Mouse (Mus musculus) c-Kit-positive CD71-positive TER-119-negative erythroid progenitor cells, embryonic 14.5 days (primary cell): ENCODE measurements at regions not wholly inside any gene's neighbourhood (a gene's known extent, or its start where the extent isn't known, plus 50 kb on each side); places are given as distances from the start of the nearest gene placed in this dataset.

ENCODE experiments used
- DNase-seq: peaks from one replicate; pipeline ENCODE4 v3.0.0-alpha.2; 2013; ENCODE audit warnings: low read depth

DNA sequence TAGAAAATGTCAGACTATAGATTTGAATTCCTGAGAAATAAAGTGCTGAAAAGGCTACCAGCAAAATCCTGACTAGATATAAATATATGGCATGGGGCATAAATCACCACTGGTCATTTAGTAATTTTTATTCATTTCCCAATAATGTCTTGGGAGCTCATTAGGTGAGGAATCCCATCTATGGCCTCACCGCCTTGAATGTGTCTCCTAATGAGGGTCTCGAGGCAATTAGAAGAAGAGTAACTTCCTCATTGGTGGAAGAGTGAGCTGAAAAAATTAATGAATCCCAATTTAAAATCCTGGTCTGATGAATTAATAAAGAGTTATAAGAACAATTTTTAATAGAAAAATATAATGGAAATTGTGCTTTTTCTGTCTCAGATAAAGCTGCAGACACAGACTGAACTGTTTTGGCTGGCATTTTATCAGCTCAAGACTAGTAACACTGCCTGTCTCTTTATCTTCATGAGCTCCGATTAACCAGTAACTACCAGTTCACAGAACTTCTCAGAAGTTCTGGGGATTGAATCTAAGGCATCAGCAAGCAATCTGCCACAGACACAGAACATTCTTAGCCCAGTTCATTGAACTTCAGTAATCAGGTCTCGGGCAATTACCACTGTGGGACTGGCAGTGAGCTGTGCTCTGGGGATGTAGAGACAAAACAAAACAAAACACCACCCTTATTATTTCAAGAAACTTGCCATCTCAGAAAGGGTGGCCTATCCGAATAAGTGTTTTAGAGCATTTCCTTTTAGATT, 170.7 kb downstream of the Plpp3 start:
- DNase-seq, result no peak

DNA sequence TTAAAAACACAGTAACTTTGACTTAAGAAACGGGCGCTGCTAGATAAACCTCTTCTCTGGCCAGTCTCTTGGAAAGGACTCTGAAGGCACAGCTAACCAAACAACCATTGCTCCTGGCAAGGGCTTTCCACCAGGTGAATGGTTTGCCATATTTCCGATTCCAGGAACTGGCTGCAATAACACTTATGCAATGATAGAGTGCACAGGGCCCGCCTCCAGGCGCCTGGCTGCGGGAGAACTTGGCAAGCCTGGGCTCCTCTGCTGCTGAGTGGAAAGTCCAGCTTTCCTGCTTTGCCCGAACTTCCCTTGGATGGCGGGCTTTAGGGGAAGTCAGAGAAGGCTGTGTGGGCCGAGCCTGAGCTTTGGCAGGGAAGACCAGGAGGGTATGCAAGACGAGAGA, 171.6 kb downstream of the Plpp3 start:
- no peak for DNase-seq

DNA sequence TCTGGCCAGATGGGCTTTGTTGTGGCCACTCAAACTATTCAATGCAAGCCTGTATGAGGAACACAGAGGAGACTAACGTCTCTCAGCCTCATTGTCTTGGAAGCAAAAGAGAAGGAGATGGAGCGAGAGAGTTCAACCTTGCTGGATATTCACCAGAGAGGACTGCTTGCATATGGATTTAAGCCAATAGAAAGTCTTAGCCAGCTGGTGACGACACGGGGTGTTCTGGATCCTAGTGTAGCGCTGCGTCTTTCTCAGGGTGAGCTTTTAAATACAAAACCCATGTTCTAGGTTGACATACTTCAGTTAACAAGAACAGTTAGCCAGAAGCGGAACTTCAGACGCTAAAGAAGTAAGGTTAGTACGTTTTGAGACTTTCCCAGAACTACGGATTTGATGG, 174.9 kb downstream of the Plpp3 start:
- no peak for DNase-seq

DNA sequence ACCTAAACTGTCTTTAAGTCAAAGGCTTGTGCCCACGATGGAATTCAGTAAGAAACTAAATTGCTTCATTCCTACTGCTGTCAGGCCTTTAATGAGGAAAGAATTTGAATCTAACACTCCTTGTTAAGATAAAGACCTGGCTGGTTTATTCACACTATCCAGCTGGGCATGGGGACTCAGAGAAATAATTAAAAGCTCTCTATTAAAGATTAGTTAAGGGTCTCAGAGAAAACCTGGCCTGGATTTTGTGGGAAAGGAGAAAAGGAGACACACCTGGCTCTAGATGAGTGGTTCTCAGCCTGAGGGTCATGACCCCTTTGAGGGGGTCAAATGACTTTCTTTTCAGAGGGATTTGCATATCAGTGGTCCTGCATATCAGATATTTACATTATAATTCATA, 178.7 kb downstream of the Plpp3 start:
- no peak for DNase-seq

DNA sequence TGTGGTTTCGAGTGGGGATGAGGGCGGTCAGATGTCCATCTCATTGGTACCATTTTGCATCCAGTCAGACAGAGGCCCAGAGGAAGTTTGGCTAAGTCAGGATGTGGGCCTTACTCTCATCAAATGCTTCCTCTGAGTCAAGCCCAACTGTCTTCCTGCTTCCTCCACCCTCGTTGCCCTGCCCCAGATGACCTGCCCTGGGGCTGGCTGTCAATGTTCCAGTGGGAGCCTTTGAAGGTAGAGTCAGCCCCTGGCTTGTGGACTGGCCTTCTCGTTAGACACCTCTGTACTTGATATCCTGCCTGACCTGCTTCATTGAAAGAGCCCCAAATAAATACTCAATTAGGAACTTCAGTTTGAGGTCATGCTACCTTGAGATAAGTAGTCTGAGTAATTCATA, 179.4 kb downstream of the Plpp3 start:
- no peak for DNase-seq

DNA sequence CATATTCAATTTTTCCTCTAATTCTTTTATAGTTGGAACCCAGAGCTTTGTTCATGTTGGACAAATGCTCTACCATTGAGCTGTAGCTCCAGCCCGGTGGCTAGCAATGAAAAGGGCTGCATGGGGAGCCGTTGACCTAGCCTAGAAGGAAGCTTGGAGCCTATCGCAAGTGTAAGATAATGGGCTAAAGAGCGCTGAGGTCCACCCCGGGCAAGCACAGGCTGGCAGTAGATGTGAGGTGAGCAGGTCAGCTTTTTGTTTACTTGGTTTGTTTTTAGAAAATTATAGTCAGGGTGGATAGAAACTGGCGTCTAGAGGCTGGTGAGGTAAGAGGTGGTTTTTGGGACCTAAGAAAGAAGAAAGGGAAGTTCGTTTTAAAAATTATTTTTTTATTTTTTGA, 181.0 kb downstream of the Plpp3 start:
- DNase-seq, result no peak

DNA sequence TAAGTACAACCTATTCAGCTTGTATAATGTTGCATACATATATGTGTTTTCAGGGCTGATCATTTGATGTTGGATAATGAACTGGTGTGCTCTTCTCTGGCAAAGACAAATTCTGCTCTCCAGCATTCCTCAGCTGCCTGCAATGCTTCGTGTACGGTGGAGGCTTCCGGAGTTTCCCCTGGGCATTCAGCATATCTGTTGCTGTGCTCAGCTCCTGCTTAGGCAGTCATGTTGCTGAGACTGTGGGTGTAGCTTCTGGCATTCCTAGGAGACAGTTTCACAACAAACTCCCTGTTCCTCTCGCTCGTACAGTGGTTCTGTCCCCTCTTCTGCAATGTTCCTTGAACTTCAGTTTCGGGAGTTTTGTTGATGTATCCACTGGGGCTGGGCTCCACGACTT, 181.7 kb downstream of the Plpp3 start:
- no peak for DNase-seq

DNA sequence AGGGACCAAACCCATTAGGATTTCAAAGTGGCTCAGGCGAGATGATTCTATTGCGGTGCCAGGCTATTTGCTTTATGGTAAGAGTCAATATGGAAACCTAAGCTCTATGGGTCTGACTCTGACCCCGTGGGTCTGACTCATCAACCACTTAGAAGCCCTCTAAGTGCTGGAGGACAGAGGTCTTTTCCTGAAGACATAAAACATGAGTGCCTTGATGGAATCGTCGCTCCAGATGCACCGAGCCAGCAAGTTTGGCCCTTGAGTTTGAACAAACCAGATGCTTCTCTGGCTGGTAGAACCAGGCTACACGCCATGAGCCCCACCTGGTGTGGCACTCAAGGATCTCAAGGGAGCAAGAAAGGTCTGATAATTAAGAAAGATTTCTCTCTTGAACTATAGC, 184.1 kb downstream of the Plpp3 start:
- DNase-seq, result no peak

DNA sequence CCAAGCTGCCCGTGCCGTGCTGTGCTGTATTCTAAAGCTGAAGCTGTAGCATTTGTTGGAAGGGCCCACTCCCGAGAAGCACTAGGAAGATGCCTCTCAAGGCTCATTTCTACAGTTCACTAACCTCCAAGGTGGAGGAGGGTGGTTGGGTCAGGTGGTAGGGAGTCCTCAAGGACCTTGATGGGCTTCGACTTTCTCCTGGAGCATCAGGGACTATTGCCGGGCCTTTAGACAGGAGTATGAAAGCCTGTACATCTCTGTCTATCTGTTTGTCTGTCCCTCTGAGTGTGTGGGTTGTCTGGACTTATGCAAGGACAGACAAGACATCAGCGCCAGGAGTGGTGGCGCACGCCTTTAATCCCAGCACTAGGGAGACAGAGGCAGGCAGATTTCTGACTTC, 189.7 kb downstream of the Plpp3 start:
- no peak for DNase-seq

DNA sequence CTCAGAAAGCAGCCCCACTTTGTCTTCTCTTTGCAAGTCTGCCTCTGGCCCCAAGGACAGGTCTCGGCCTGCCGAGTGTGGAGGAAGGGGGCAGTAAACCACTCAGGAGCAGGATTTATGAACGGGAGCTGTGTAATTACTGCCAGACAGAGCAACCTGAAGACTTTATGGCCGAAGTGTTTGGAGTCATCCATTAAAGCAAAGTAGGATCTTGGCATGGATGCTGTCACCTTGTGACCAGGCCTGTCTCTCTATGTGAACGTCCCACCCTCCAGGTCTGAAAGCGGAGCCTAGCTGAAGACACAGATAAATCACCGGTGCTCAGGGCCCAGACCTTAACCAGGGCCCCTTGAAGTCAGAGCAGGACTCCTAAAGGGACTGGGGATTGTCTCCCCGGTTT, 190.8 kb downstream of the Plpp3 start:
- DNase-seq, result no peak

DNA sequence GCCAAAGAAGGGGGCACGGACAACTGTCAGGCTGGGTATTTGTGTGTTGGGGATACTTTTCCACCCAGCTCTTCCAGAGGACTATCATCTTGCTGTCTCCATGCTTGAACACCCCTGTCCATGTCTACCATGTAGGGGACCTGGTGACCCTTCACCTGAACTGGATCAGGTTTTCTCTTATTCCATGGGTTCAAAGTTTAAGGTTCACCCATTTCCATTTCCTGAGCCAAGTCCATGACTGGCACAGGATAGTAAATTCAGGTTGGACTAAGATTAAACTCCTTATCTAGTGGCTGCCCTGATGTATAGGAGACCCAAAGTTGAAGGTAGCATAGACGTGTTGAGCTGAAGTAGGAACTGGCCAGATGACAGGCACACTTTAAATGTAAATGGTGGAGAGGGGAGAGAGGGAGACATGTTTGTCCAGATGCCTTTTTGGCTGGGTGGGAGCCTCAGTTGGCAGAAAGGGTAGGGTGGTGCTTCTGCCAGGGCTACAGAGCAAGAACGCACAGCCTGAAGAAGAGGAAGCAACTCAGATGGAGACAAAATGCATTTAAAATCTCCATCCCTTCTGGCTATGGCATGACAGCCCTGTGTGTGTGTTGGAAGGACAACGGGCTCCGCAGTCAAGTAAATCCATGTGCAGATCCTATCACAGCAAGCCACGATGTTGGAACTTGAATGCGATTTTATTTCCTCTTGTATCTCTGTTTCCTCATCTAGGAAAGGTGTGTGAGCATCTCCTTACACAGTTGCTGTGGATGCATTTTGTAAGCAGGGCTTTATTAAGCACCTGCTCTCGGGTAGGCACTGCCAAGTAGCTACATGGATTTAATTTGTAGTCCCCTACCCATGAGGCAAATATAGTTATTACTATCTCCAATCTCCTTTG, 192.4 kb downstream of the Plpp3 start:
- DNase-seq, result no peak

DNA sequence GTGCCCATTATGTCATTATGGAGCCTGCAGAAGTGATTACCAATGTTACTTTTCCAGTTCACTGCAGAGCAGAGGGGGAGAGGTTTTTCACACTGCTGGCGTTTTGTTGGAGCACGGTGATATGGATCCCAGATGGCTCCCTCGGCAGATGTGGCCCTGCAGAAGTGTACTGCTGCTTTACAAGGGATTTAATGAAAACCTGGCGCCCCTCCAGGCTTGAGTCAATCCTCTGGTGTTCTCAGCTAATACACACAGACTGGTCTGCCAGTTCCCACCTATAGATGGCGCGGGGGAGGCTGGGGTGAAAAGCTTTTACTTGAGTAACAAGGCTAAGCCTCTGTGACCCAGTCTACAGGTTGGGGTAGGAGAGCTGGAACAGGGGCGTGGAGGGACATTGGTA, 195.2 kb downstream of the Plpp3 start:
- no peak for DNase-seq

DNA sequence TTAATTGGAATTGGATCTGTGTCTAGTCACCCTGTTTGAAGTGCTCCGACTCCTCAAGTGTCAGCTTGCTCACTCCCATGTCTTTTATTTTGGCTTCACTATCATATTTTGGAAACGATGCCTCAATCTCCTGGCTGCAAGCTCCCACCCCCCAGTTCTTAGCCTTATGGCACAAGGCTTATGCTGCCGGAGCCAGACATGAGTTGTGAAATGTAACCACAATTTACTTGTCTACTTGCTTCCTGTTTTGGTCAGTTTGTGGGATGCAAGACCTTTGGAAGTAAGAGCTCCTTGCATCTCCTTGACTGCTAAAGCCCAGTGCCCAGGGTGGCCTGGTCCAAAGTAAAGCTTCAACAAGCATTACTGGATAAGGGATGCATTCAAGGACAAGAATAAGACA, 195.8 kb downstream of the Plpp3 start:
- DNase-seq, result no peak

DNA sequence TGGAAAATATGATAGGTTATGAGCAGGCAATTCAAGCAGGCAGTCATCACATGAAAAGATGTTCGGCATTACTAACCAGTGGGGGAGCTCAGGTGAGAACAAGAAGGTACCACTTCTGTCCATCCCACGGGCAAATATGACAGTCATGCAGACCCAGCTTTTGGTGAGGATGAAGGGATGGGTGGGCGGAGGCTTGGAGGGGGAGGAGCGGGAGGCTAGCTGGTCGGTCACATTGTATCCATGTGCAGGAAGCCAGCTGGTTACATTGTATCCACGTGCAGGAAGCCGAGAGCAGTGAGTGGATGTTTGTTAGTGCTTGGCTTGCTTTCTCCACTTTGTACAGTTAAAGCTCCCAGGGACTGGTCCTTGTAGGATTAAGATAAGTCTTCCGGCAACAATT, 196.9 kb downstream of the Plpp3 start:
- no peak for DNase-seq

DNA sequence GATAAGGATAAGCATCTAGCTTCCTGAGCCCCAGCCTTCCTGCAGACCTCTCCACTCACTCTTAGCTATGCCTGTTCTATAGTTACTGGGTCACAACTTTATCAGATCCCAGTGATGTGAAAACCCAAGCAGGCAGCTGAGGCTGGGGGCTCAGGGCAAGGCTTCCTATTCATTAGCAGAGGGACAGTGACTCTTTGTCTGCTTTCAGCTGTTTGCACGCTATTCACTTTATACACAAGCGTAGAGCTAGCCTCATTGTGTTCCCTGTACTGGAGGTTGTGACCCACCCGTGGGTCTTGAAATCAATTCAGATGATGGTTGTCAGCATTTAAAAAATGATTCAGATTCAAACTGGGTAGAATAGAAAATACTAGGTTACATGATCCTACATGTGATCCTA, 199.5 kb downstream of the Plpp3 start:
- DNase-seq, result no peak

DNA sequence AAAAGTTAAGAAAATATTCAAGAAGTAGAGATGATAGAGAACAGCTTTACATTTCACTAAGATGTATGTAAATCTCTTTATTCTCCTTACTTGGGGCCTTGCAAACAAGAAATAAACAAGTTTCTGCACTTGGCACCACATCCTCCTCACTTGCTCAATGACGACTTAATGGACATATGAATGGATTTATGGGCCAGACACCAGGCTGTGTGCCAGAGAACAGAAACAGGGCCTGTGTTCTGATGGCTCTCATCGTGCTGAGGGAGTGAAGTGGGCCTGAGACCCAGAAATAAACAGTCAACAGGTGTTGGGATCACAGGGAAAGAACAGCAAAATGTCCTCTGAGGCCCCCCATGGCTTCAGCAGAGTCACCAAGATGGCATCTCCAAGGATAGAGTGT, 201.6 kb downstream of the Plpp3 start:
- no peak for DNase-seq

DNA sequence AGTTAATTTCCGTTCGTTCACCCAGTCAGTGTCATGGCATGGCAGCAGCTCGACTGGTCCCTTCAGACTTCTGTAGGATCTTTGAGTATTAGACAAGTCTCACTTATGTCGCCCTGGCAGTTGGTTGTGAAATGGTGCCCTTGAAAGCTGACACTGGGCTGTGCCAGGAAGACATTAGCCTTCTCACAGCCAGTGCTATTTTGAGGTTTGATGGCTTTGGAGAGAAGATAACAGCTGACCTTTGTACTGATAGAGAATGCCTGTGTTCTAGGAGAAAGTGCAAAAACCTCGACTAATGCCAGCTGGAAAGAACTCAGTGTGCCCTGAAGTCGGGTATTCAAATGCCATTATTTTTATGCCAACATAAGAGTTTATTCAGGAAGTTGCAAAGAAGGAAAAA, 207.3 kb downstream of the Plpp3 start:
- DNase-seq, result no peak

DNA sequence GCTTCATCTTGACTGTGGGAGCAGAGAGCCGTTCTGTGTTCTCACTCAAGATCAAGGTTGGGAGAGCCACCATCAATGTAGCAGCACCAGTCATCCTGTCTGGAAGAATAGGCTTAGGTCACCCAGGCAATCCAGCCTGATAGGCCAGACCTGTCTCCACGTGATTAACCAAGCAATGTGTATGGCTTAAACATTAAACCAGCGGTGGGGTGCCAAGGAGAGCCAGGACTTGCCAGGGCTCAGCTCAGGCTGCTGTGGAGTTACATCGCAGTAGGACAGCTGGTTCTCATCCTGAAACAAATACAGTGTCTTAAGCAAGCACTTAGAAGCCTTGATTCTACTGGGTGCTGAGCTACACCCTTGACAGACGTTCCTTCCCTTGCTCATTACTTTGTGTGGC, 207.9 kb downstream of the Plpp3 start:
- no peak for DNase-seq

DNA sequence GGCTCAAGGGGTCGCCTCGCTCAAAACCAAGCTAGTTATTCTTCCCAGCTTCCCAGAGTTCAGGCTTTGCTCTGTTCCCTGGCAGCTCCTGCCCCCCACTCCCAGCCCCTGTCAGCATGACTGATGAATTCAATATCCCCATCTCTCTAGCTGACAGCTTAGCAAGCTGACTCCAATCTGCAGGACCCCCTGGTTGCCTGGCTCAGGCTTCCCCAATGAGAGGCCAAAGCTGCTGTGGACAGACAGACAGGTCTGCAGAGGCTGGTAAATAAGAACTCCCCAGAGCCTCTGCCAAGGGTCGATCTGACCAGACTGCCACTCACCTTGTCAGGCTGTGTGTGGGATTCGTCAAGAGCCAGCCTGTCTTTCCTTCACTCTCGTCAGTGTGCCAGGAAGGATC, 219.4 kb downstream of the Plpp3 start:
- no peak for DNase-seq

DNA sequence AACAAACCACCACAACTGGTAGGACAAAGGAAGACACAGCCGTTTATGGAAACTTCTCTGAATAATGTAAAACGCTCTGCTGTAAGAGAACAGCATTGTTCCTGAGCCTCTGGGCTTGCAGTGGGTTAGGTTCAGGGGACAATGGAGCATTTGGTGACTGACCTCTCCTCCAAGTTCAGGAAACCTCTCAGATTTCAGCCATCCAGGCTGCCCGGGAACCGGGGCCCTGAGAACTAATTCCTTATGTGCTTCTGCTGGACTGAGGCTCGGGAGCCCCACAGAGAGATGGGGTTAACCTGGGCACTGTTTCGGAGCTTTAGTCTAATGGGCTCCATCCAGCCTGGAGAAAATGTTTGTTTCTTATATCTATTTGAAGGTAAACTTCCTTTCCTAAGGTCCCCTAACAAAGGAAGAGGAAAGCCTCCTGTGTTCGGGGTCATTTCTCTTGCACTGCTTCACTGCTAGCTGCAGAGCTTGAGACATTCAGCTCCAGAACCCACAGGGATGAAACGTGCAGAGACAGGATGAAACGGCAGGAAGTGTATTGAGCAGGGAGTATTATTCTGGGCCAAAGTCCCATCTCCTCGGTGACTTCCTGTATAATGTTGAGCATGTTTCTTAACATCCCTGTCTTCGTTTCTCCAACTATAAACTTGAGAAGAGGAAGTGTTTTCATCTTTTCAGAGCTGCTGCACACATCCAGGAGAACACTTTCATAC, 220.5 kb downstream of the Plpp3 start:
- no peak for DNase-seq

DNA sequence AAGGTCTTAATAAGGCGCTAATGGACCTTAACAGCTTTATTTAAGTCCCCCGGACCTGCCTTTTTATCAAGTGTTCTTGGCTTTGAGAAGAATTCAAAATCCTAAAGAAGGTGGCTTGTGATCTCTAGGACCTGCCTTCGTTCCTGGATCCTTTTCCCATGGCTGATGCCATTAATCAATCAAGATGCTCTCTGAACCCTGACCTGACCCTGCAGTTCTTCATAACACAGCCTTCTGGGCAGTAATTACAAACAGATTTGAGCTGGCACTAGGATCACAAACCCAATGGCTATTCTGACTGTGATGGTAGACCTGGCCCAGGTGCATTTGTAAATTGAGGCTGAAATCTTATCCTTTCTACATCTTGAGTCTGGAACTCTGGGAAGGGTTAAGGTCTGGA, 227.7 kb downstream of the Plpp3 start:
- no peak for DNase-seq

DNA sequence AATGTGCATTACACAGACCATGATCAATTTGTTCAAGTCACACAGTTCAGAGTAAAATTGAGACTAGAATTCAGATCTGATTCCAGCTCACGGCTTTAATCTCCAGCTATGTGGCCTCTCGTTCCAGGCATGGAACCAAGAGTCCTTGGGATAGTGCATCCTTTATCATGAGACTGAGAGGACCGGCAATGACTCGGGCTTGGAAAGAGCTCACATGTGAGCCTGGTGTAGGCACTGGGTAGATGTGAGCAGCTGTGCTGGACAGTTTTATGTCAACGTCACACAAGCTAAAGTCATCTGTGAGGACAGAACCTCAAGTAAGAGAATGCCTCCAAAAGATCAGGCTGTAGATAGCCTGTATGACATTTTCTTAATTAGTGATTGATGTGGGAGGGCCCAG, 228.3 kb downstream of the Plpp3 start:
- DNase-seq, result no peak

DNA sequence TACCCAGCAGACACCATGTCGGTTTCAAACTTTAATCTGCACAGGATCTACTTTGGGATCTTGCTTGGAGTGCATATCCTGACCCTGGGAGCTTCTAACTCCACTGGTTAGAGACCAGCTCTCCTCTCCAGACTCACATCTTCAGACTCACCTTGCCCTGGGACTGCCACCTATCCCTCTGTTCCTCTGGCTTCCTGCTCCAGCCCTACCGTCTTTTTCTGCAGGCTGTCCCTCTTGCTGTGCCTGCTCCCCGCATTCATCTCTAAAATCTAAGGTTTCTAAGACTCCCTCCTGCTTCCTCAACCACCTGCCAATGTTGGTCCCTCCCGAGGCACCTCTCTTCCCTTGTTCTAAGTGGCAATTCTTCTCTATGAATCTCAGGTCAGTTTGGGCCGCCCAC, 233.2 kb downstream of the Plpp3 start:
- DNase-seq, result no peak
